Mouse (Mus musculus) liver, embryonic 14.5 days (tissue): ENCODE results near the gene Adgrl2.

Source experiments
- CTCF ChIP-seq: IDR thresholded peaks from 2 replicates; pipeline ENCODE4 v1.5.1; 2016; ENCODE audit warnings: antibody characterized with exemption, low read depth, control low read depth
- EP300 ChIP-seq: IDR thresholded peaks from 2 replicates; pipeline ENCODE4 v1.6.1; 2016; ENCODE audit warnings: antibody characterized with exemption, low read depth

- TF ChIP-seq EP300 (no peak), CTCF (no peak)
Observed at GRCm38 (mm10) chr3:148961611-148962010, 28.7 kb downstream of the Adgrl2 start.
